Mouse (Mus musculus) hematopoietic stem cell, adult 5-6 weeks (primary cell): ENCODE measurements at regions not wholly inside any gene's neighbourhood (a gene's known extent, or its start where the extent isn't known, plus 50 kb on each side); places are given as distances from the start of the nearest gene placed in this dataset.

Experiments used
- ATAC-seq, 2 experiments: fragments of 125-278 bp in 1 of 2; replicated peaks in 1 of 2; 2 replicates each; pipeline ENCODE4 v1.8.0; 2016 to 2017; ENCODE audit warnings: inconsistent platforms in 2 of 2, mild to moderate bottlenecking in 2 of 2, moderate number of reproducible peaks in 2 of 2, low read depth in 1 of 2, moderate TSS enrichment in 1 of 2; ENCODE audit not compliant: low FRiP score in 2 of 2, poor library complexity in 2 of 2, severe bottlenecking in 2 of 2, insufficient read depth in 1 of 2, low TSS enrichment in 1 of 2

DNA sequence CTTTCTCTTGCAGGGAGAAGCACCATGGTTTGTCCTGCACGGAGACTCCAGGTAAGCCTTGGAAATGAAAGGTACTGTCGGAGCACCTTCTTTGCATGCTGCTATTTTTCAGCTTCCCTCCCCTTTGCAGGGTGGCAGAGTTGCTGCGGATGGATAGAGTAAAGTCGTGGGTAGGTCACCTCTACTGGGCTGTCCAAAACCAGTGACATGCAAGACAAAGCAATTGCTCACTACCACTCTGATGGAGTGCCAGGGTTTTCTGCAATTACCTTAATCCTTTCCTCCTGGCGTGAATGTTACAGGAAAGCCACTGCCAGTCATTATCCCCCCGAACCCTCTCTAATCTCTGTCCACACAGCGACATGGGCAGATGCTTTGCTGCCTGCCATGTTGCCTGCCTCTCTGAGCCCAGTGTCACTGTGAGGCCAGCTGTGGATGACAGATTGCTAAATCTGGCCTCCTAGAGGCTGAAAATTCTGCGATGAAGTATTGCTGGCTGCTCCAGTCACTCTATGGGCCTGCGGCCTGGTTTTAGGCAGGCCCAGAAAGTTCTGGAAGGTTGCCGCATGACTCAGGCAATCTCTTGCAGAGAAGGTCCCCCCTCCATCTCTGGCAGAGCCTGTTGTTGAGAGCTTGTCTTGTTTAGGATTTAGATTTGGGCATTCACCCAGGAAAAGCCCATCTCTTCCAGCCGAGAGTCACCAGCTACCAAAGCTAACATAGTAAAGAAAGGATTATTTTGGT is 54.1 kb upstream of the Sod3 start:
- no peak for ATAC-seq

DNA sequence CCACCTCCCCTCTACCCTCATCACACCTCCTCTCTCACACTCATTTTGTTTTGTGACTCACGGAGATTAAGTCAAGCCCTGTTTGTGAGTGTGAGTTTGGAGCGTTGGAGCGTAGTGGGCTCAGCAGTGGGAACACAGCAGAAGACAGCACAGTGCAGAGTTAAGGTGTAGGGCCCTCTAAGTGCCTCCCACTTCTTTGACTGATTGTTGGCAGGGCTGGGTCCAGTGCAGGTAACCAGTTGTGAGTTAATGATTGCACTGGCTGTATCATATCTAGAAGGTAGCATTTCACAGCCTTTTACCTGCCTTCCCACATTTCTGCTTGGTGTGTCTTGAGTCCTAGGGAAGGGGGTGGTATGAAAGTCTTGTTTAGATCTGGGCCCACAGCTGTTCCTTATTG is 67.3 kb upstream of the Sod3 start:
- ATAC-seq = no peak

DNA sequence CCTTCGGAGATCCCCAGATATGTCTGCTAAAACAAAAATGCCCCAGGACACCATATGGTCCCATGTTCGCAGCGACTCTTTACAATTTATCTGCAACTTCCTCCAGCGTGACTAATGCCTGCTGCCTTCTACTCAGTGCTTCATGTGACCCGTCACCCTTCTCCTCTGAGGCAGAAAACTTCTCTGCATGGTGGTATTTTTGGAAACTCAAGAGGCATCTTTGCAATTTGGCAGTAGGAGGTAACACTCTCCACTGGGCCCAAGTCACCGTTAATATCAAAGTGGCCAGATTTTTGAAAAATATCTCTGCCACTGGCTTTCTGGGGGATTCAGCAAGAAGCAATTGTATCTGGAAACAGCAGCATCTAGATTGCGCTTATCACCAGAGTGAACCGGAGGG is 69.1 kb upstream of the Sod3 start:
- no peak for ATAC-seq

DNA sequence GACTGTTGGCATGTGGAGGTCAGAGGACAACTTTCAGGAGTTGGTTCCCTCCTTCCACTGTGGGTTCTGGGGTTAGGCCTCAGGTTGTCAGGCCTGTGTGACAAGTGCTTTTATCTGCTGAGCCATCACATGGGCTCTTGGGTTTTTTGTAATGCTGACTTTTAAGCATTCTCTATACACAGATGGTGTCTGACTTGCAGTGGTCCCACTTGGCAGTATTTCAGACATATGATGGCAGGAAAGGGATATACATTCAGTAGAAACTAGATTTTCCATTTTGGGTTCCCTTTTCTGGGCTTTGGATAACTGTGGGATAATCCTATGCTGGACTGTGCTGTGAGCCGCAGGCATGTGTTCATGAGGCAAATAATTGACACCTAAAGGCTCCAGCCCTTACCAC is 75.3 kb upstream of the Sod3 start:
- ATAC-seq = no peak

DNA sequence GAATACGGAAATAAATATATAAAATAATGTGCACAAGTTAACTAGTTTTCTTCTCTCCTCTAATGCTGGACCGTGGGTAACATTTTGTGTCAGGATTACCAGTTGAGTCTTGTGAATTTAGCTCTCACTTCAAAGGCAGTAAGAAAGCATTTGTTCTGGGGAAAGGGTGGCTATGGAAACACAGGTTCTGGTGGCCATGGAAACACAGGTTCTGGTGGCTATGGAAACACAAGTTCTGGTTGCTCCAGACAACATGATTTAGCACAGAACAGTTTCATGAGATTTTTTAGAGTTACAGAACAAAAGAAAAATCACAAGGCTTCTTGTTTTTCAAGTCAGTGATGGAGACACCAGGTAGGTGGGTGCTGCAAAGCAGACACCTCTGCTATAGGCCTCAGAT is 82.7 kb upstream of the Sod3 start:
- ATAC-seq = no peak

DNA sequence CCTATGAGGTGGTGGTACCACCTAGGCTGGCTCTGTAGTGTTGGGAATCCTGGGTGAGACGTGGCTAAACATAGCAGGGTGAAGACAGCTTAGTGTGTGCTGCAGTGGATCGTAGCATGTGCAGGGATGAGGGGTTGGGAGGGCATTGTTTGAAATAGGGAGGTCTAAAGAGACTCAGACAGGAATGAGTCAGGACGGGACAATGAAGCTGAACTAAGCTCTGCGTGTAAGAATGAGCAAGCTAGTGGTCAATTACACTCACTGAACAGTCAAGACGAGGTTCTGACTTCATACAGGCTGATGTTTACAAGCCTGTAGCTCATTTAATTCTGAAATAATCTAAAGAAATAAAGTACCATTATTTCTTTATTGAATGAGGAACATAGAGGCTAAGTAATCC is 85.5 kb upstream of the Sod3 start:
- ATAC-seq = no peak

DNA sequence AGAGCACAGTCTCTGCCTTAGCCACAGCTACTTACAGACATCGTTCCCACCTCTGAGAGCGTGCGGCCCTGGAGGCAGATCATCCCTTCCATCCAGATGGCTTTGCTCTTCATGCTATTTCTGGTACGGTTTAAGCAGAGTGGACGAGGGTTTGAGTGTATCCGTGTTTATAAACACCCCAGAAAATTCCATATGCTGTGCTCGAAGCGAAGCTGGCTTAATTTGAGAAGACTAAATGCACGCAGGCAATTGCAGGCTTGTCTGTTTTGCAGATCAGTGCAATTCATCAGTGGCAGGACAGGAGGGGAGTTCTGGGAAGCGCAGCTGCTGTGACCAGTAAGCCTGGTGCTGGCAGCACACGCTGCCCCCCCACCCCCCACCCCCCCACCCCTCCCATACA is 72.9 kb upstream of the Dhx15 start:
- ATAC-seq = no peak

DNA sequence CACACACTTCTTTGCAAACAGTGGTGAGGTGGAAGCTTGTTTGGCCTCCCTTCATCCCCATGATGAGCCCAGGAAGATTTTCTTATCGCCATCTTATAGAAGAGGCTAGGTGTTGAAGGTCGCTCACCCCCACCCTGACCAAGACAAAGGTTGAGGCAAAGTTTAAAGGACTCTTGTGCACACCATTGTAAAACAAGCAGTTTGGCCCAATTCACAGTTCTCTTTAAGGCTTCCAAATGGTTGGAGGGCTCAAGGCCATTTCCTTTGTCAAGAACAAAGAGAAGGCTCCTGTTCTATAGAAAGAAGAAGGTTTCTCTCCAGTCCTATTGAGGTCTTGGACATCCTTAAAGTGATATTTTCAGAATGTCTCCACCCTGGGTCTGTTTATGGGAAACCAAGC is 67.8 kb upstream of the Dhx15 start:
- ATAC-seq = no peak

DNA sequence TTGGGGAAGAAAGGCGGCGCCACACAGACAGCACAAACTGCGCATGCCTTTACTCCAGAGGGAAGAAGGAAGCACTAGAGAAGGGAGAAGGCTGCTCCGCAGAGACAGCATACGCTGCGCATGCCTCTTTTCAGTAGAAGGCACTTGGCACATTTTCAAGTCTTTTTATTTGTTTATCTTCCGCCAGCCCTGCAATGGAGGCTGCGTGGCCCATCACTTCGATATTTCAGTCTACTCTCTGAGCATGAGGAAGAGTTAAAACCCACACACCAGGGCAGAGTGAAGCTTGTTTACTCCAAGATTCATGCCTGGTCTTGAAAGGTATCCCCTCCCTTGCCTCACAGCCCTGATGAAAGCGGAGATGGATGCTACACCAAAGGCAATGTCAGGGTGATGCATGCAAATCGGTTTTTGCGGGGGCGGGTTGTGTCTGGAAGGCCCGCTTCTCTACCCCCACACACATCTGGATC is 64.3 kb upstream of the Dhx15 start:
- no peak for ATAC-seq

DNA sequence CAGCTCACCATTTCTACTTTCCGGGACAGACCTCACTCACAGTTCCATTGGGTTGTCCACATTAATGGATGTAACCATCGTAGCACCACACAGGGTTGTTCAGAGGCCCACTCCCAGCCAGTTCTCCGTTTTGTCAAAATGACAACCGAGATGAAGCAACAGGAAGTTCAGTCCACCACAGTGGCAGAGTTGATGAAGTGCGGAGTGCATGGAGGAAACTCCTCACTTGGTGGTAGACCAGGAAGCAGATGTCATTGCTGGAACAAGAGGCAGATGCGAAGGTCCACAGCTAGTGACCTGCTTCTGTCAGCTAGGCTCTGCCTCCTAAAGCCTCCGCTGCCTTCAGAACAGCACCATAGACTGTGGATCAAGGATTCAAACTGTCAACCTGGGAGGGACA is 59.5 kb upstream of the Dhx15 start:
- peak; percentile 89 to 93 for ATAC-seq

DNA sequence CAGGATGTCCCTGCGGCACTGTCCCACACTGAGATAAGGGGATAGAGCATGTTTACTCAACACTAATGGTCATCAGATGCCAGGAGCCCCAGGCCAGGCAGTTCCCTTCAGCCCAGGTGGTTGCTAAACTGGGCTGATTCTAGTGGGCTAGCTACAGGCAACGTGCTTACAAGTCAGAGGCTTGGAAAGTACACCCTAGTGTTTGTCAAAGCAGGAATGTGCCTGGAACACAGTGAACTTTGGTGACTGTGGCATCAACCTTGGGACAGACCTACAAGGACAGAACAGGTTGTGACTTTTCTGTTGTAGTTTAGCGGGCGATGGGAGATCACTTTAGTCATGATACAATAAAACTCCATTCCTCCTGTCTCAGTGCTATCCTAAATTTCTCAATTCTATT is 53.6 kb upstream of the Dhx15 start:
- no peak for ATAC-seq

DNA sequence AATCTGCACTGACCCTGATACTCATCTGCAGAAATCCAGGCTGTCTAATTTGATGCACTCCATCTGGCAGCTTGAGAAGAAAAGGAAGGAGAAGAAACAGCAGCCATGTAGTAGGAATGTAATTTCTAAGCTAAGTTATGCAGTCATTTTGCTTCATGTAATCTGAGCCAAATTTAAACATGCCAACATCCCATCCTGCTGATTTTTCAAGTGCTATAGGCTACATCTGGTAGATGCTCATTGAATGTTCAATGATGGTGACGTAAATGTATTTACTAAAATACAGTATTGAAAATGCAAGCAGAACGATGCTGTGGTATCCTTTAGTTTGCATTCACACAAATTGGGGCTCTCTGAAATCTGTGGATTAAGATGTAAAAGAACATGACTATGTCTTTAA is 52.1 kb upstream of the Dhx15 start:
- ATAC-seq = no peak

DNA sequence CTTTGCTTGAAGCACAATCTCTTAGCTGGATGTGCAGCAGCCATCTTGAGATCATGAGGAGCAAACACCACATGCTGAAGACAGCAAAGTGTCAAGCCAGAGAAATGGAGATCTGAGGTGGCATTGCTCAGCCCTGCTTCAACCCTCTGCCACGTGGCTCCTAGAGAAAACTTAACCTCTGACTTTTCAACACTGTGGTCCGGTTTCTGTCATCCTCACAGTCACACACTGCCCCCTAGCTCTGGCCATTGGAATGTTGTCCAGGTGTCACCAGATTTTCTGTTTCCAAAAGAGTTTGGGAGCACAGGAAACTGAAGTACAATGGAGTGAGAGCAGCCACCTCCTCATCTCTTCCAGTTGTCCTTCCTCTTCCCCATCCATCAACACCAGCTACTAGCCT is 50.2 kb upstream of the Dhx15 start:
- peak; percentile 48 to 53; a peak in 2 of 4 replicates for ATAC-seq
